Mouse (Mus musculus): ENCODE measurements around the gene Ivd.

The Ivd gene

GRCm38 (mm10) chr2:118861454-118862339 is at the start of gene Ivd:
Gene Ivd (plus strand): TSS chr2:118861954.
- peak; percentile 41; the same call in 1 of the 2 replicates for TF ChIP-seq GATA4 (IDR thresholded peaks at IDR 0.05; ENCODE audit: insufficient replicate concordance, low read length)

GRCm38 (mm10) chr2:118812724-118813123 is 49.0 kb upstream of the Ivd start:
- no peak for TF ChIP-seq GATA4 (IDR thresholded peaks at IDR 0.05; ENCODE audit: insufficient replicate concordance, low read length)

- TF ChIP-seq GATA4 (IDR thresholded peaks at IDR 0.05; ENCODE audit: insufficient replicate concordance, low read length), result no peak
Observed at GRCm38 (mm10) chr2:118813981-118814836, 47.5 kb upstream of the Ivd start, which contains the start of gene Knstrn. Gene Knstrn (plus strand): TSS chr2:118814003.

GRCm38 (mm10) chr2:118822800-118823199 is 39.0 kb upstream of the Ivd start:
- no peak for TF ChIP-seq GATA4 (IDR thresholded peaks at IDR 0.05; ENCODE audit: insufficient replicate concordance, low read length)

- no peak for TF ChIP-seq GATA4 (IDR thresholded peaks at IDR 0.05; ENCODE audit: insufficient replicate concordance, low read length)
Observed at GRCm38 (mm10) chr2:118824396-118824795, 37.4 kb upstream of the Ivd start.

- no peak for TF ChIP-seq GATA4 (IDR thresholded peaks at IDR 0.05; ENCODE audit: insufficient replicate concordance, low read length)
Observed at GRCm38 (mm10) chr2:118829096-118829495, 32.7 kb upstream of the Ivd start.

GRCm38 (mm10) chr2:118834061-118834460 is 27.7 kb upstream of the Ivd start:
- TF ChIP-seq GATA4 (IDR thresholded peaks at IDR 0.05; ENCODE audit: insufficient replicate concordance, low read length), result no peak

GRCm38 (mm10) chr2:118835115-118835514 is 26.6 kb upstream of the Ivd start:
- TF ChIP-seq GATA4 (IDR thresholded peaks at IDR 0.05; ENCODE audit: insufficient replicate concordance, low read length), result no peak

- TF ChIP-seq GATA4 (IDR thresholded peaks at IDR 0.05; ENCODE audit: insufficient replicate concordance, low read length), result no peak
Observed at GRCm38 (mm10) chr2:118838330-118838729, 23.4 kb upstream of the Ivd start.

- no peak for TF ChIP-seq GATA4 (IDR thresholded peaks at IDR 0.05; ENCODE audit: insufficient replicate concordance, low read length)
Observed at GRCm38 (mm10) chr2:118841186-118841585, 20.6 kb upstream of the Ivd start.

- no peak for TF ChIP-seq GATA4 (IDR thresholded peaks at IDR 0.05; ENCODE audit: insufficient replicate concordance, low read length)
Observed at GRCm38 (mm10) chr2:118841774-118842173, 20.0 kb upstream of the Ivd start.

- no peak for TF ChIP-seq GATA4 (IDR thresholded peaks at IDR 0.05; ENCODE audit: insufficient replicate concordance, low read length)
Observed at GRCm38 (mm10) chr2:118844427-118844826, 17.3 kb upstream of the Ivd start.

GRCm38 (mm10) chr2:118846246-118846645 is 15.5 kb upstream of the Ivd start:
- TF ChIP-seq GATA4 (IDR thresholded peaks at IDR 0.05; ENCODE audit: insufficient replicate concordance, low read length), result no peak

GRCm38 (mm10) chr2:118851756-118852155 is 10.0 kb upstream of the Ivd start:
- no peak for TF ChIP-seq GATA4 (IDR thresholded peaks at IDR 0.05; ENCODE audit: insufficient replicate concordance, low read length)

- no peak for TF ChIP-seq GATA4 (IDR thresholded peaks at IDR 0.05; ENCODE audit: insufficient replicate concordance, low read length)
Observed at GRCm38 (mm10) chr2:118862340-118862675, 554 bp downstream of the Ivd start.

GRCm38 (mm10) chr2:118870601-118871000 is 8.8 kb downstream of the Ivd start:
- no peak for TF ChIP-seq GATA4 (IDR thresholded peaks at IDR 0.05; ENCODE audit: insufficient replicate concordance, low read length)
